Mouse (Mus musculus): ENCODE data around the gene Capzb. TPM values are rescaled to one million over a fixed set of nuclear protein-coding genes. Genes with fewer than 3 reads are reported as not detected.

The Capzb gene
- total and polyA plus RNA-seq, 2 experiments from 2014 or later, result 98.3 to 325 TPM

GRCm38 (mm10) chr4:139200946-139201345, 8.2 kb downstream of the Capzb start:
- no peak overlapping the region for H3K4me3 ChIP-seq (ENCODE audit: low read depth, low read length)
- H3K4me1 ChIP-seq (ENCODE audit: insufficient read depth), result no peaks in the 10 kb centered on the region
- H3K27ac ChIP-seq (ENCODE audit: low read depth, low read length), result no peak overlapping the region
- no peak overlapping the region for H3K4me2 ChIP-seq (ENCODE audit: low read depth)
- H3K9ac ChIP-seq, result no peak overlapping the region
- no peak for ATAC-seq
- H3K9me3 ChIP-seq (ENCODE audit: low read length), result no peaks in the 10 kb centered on the region
- WGBS, result 91% methylated on average over 3 of the region's 3 CpGs
- no peak for DNase-seq
- no peaks in the 10 kb centered on the region for H3K27me3 ChIP-seq (ENCODE audit: insufficient read depth, low read length)
- no peak for TF ChIP-seq CTCF (IDR thresholded peaks at IDR 0.05; ENCODE audit: low read depth)
- H3K36me3 ChIP-seq (ENCODE audit: insufficient read depth), result no peaks in the 10 kb centered on the region; the same call in 1 of the 2 replicates

GRCm38 (mm10) chr4:139202556-139202955, 9.9 kb downstream of the Capzb start:
- TF ChIP-seq CTCF (IDR thresholded peaks at IDR 0.05; ENCODE audit: low read depth), result no peak
- no peaks in the 10 kb centered on the region; the same call in 1 of the 2 replicates for H3K36me3 ChIP-seq (ENCODE audit: insufficient read depth)
- H3K9ac ChIP-seq, result no peak overlapping the region
- H3K9me3 ChIP-seq (ENCODE audit: low read length), result no peaks in the 10 kb centered on the region
- H3K4me3 ChIP-seq (ENCODE audit: low read depth, low read length), result no peak overlapping the region
- H3K27me3 ChIP-seq (ENCODE audit: insufficient read depth, low read length), result no peaks in the 10 kb centered on the region
- no peak for ATAC-seq
- H3K27ac ChIP-seq (ENCODE audit: low read depth, low read length), result no peak overlapping the region
- DNase-seq, result no peak
- H3K4me2 ChIP-seq (ENCODE audit: low read depth), result no peak overlapping the region
- H3K4me1 ChIP-seq (ENCODE audit: insufficient read depth), result no peaks in the 10 kb centered on the region
- 85% methylated on average over 7 of the region's 7 CpGs for WGBS

GRCm38 (mm10) chr4:139203381-139203780, 10.7 kb downstream of the Capzb start:
- no peak overlapping the region for H3K4me2 ChIP-seq (ENCODE audit: low read depth)
- no peak for ATAC-seq
- no peak for TF ChIP-seq CTCF (IDR thresholded peaks at IDR 0.05; ENCODE audit: low read depth)
- H3K27me3 ChIP-seq (ENCODE audit: insufficient read depth, low read length), result no peaks in the 10 kb centered on the region
- H3K9me3 ChIP-seq (ENCODE audit: low read length), result no peaks in the 10 kb centered on the region
- no peak overlapping the region for H3K27ac ChIP-seq (ENCODE audit: low read depth, low read length)
- DNase-seq, result no peak
- no peak overlapping the region for H3K4me3 ChIP-seq (ENCODE audit: low read depth, low read length)
- H3K4me1 ChIP-seq (ENCODE audit: insufficient read depth), result no peaks in the 10 kb centered on the region
- no peak overlapping the region for H3K9ac ChIP-seq
- H3K36me3 ChIP-seq (ENCODE audit: insufficient read depth), result no peaks in the 10 kb centered on the region; the same call in 1 of the 2 replicates
- 81% methylated on average over 2 of the region's 2 CpGs for WGBS

- Histone ChIP-seq H3K9me3 (ENCODE audit: low read length) (no peaks in the 10 kb centered on the region), H3K4me2 (ENCODE audit: low read depth) (no peak overlapping the region), H3K4me3 (ENCODE audit: low read depth, low read length) (no peak overlapping the region), H3K27me3 (ENCODE audit: insufficient read depth, low read length) (no peaks in the 10 kb centered on the region), H3K36me3 (ENCODE audit: insufficient read depth) (no peaks in the 10 kb centered on the region; the same call in 1 of the 2 replicates), H3K4me1 (ENCODE audit: insufficient read depth) (no peaks in the 10 kb centered on the region), H3K27ac (ENCODE audit: low read depth, low read length) (no peak overlapping the region), H3K9ac (no peak overlapping the region)
- ATAC-seq (no peak), DNase-seq (no peak)
- WGBS, result 64% methylated on average over 5 of the region's 5 CpGs
- TF ChIP-seq CTCF (IDR thresholded peaks at IDR 0.05; ENCODE audit: low read depth), result peak; percentile 42
These were observed 13.1 kb downstream of the Capzb start for GRCm38 (mm10) chr4:139205842-139206241.

- TF ChIP-seq CTCF (IDR thresholded peaks at IDR 0.05; ENCODE audit: low read depth), result no peak
- DNase-seq (no peak), ATAC-seq (no peak)
- no peaks in the 10 kb centered on the region for H3K27me3 ChIP-seq (ENCODE audit: insufficient read depth, low read length)
- H3K4me2 ChIP-seq (ENCODE audit: low read depth), result no peak overlapping the region
- WGBS, result 87% methylated on average over 8 of the region's 8 CpGs
- no peaks in the 10 kb centered on the region for H3K4me1 ChIP-seq (ENCODE audit: insufficient read depth)
- no peaks in the 10 kb centered on the region; the same call in 1 of the 2 replicates for H3K36me3 ChIP-seq (ENCODE audit: insufficient read depth)
- no peak overlapping the region for H3K27ac ChIP-seq (ENCODE audit: low read depth, low read length)
- H3K9ac ChIP-seq, result no peak overlapping the region
- H3K9me3 ChIP-seq (ENCODE audit: low read length), result no peaks in the 10 kb centered on the region
- no peak overlapping the region for H3K4me3 ChIP-seq (ENCODE audit: low read depth, low read length)
These were observed 13.8 kb downstream of the Capzb start for GRCm38 (mm10) chr4:139206353-139207045.

GRCm38 (mm10) chr4:139208236-139209129, 15.8 kb downstream of the Capzb start:
- ATAC-seq, result no peak
- DNase-seq, result no peak
- Histone ChIP-seq H3K27me3 (ENCODE audit: insufficient read depth, low read length) (no peaks in the 10 kb centered on the region), H3K4me3 (ENCODE audit: low read depth, low read length) (no peak overlapping the region), H3K4me2 (ENCODE audit: low read depth) (no peak overlapping the region), H3K9ac (no peak overlapping the region), H3K9me3 (ENCODE audit: low read length) (no peaks in the 10 kb centered on the region), H3K27ac (ENCODE audit: low read depth, low read length) (peak overlapping the region; percentile 62; the same call in 1 of the 2 replicates), H3K36me3 (ENCODE audit: insufficient read depth) (no peaks in the 10 kb centered on the region), H3K4me1 (ENCODE audit: insufficient read depth) (no peaks in the 10 kb centered on the region)
- 63% methylated on average over 9 of the region's 9 CpGs for WGBS
- TF ChIP-seq CTCF (IDR thresholded peaks at IDR 0.05; ENCODE audit: low read depth), result no peak
